Mouse (Mus musculus): Measurements from ENCODE around the gene Dennd1b.
A peak's percentile ranks its signal among the peaks of the same experiment; 100 is the strongest.

Gene Dennd1b

GRCm38 (mm10) chr1:139192635-139193034 is 229.4 kb downstream of the Dennd1b start:
- no peak for DNase-seq (ENCODE audit: low spot score in 2 of 2)

DNA sequence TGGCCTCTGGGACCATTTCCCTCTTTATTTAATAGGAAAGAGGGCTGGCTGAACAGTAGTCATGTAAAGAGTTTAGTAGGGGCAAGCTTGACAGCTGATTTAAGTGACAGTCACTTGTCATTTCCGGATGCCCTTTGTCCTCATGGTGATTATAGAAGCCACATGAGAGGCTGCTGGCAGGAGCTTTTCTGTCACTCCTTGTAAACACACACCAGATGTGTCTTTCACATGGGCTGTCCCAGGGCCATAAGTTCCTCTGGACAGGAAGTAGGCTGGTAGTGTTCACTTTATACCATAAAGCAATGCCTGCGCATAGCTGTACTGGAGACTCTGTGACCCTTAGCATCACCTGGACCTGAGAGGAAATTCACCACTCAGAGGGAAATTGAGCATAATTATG is 230.8 kb downstream of the Dennd1b start:
- DNase-seq (ENCODE audit: low spot score in 2 of 2), result no peak

GRCm38 (mm10) chr1:139194428-139195028 is 231.3 kb downstream of the Dennd1b start:
- DNase-seq (ENCODE audit: low spot score in 2 of 2), result no peak

- no peak for DNase-seq (ENCODE audit: low spot score in 2 of 2)
Measured at GRCm38 (mm10) chr1:139203026-139203425, 239.8 kb downstream of the Dennd1b start.

DNA sequence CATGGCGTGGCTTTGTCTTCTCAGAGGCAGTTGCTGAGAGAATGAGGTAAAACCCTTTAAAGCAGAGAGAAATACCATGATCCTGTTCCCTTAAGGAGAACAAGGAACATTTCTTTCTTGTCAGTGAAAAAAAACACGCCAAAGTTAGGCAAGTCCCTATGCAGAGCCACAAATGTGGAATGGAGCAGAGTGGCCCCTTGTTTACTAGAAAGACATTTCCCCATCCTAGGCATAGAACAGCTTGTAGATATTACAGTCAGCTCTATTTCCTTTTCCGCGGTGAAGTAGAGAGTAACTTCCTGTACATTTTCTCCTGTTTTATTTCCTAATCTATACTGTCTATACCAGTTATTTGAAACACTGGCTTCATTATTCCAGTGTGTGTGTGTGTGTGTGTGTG is 243.0 kb downstream of the Dennd1b start:
- no peak for DNase-seq (ENCODE audit: low spot score in 2 of 2)

GRCm38 (mm10) chr1:139209796-139210195 is 246.6 kb downstream of the Dennd1b start:
- peak; percentile 13 to 17 for DNase-seq (ENCODE audit: low spot score in 2 of 2)

DNA sequence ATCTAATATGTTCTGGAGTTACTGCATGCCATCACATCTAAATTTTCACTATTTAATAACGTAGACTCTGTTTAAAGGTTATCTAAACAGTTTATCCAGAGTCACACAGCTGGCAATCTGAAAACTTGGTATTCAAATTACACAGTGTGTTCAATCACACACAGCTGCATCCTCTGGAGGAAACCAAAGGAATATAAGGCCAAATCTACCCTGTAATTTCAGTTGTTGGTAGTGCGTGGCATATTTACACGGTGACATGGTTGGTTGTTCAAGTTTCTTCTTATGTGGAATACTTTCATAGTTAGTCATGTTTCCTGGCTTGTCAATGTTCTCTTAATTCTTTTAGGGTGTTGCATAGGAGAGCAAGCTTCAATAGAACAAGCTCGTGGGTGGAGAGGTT is 247.3 kb downstream of the Dennd1b start:
- DNase-seq (ENCODE audit: low spot score in 2 of 2), result no peak

DNA sequence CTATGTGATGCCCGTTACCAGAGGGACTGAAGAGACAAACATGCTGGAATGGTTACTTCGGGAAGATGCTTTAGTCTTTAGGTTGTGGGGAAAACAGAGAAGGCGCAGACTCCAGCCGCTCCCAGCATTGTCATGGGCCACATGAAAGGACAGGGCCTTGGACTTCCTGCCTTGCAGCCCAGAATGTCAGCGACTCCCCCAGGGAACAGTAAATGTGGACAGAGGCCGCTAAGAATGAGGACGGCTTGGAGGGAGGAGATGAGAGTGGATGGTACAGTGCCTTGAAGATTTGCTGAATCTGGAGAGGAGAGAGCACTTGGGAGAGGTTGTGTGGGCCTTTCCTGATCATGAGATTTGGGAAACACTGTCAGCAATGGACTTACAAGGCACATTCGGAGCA is 252.1 kb downstream of the Dennd1b start:
- no peak for DNase-seq (ENCODE audit: low spot score in 2 of 2)

GRCm38 (mm10) chr1:139223804-139224203 is 260.6 kb downstream of the Dennd1b start:
- DNase-seq (ENCODE audit: low spot score in 2 of 2), result no peak

GRCm38 (mm10) chr1:139224309-139224949 is 261.2 kb downstream of the Dennd1b start:
- DNase-seq (ENCODE audit: low spot score in 2 of 2), result no peak
